Mouse (Mus musculus) forebrain, postnatal 0 days (tissue): ENCODE measurements around the gene Mfsd13b. TPM values are rescaled to one million over a fixed set of nuclear protein-coding genes. Genes with fewer than 3 reads are reported as not detected.

Source experiments
- ATAC-seq: fragments of 200-750 bp; cut with Nextera tagmentation; 2 replicates; pipeline ENCODE4 v1.8.0; 2017; ENCODE audit warnings: mild to moderate bottlenecking, moderate library complexity
- DNase-seq: peaks from one replicate; pipeline ENCODE4 v3.0.0-alpha.2; 2015
- H3K27ac ChIP-seq: fragments of 300-500 bp; sonication (generic); 2 replicates; pipeline ENCODE4 v1.5.1; 2014; ENCODE audit warnings: low read depth, mild to moderate bottlenecking, antibody characterized with exemption, low read length, moderate library complexity, mixed read lengths
- H3K27me3 ChIP-seq: fragments of 300-500 bp; sonication (generic); 2 replicates; pipeline ENCODE4 v1.6.1; 2014; ENCODE audit warnings: mild to moderate bottlenecking, low read length, mixed read lengths; ENCODE audit not compliant: insufficient read depth
- H3K36me3 ChIP-seq: fragments of 300-500 bp; sonication (generic); 2 replicates; pipeline ENCODE4 v1.6.1; 2014; ENCODE audit warnings: mild to moderate bottlenecking, moderate library complexity; ENCODE audit not compliant: insufficient read depth
- H3K4me1 ChIP-seq: fragments of 300-500 bp; sonication (generic); 2 replicates; pipeline ENCODE4 v1.6.1; 2014; ENCODE audit warnings: antibody characterized with exemption; ENCODE audit not compliant: insufficient read depth
- H3K4me2 ChIP-seq: fragments of 300-500 bp; sonication (generic); 2 replicates; pipeline ENCODE4 v1.6.1; 2014; ENCODE audit warnings: low read depth, mild to moderate bottlenecking, moderate library complexity
- H3K4me3 ChIP-seq: fragments of 300-500 bp; sonication (generic); 2 replicates; pipeline ENCODE4 v1.5.1; 2014; ENCODE audit warnings: low read depth, low read length, mixed read lengths
- H3K9ac ChIP-seq: fragments of 300-500 bp; sonication (generic); 2 replicates; pipeline ENCODE4 v1.6.1; 2014; ENCODE audit warnings: mild to moderate bottlenecking
- H3K9me3 ChIP-seq: fragments of 300-500 bp; sonication (generic); 2 replicates; pipeline ENCODE4 v1.6.1; 2016; ENCODE audit warnings: low read length
- CTCF ChIP-seq: sonication (generic); IDR thresholded peaks from 2 replicates; pipeline ENCODE4 v1.5.1; 2016; ENCODE audit warnings: antibody characterized with exemption, control low read depth, low read depth
- WGBS: fragments of 180-500 bp; shearing (Covaris S2); extraction: QIAGEN DNeasy Blood & Tissue Kit; methylation state at CpG from one replicate; pipeline ENCODE4 v1.1.7; 2014; 5-methylcytosine and 5-hydroxymethylcytosine counted together
- polyA plus RNA-seq: library from polyadenylated mRNA; unstranded; fragments of >200 nt; fragmentation: Nextera tagmentation; extraction: Ambion mirVana; gene quantifications from 2 replicates; pipeline ENCODE4 v1.2.1, GENCODE M21; 2015
- total RNA-seq: library from RNA; depleted of rRNA; stranded (reverse); fragments of >200 nt; gene quantifications from 2 replicates; pipeline ENCODE4 v1.2.3, GENCODE M21; 2014; rRNA removed

The Mfsd13b gene
- total RNA-seq: 0.48 TPM in 1 of 2 replicates, not detected in the other
- polyA plus RNA-seq: 0.21 and 0.53 TPM in 2 replicates

- Histone ChIP-seq H3K9me3 (no peaks in the 10 kb centered on the region), H3K9ac (peak within 1 kb of the TSS; percentile 61), H3K4me2 (peak within 1 kb of the TSS; percentile 94), H3K36me3 (no peaks in the 10 kb centered on the region), H3K27me3 (no peaks in the 10 kb centered on the region; the same call in 1 of the 2 replicates), H3K4me1 (peaks cover 6% of the 10 kb centered on the region; the same call in 1 of the 2 replicates), H3K27ac (no peak within 1 kb of the TSS), H3K4me3 (peak within 1 kb of the TSS; percentile 69)
- peak; percentile 99 for ATAC-seq
- TF ChIP-seq CTCF: no peak
- WGBS: under 1% methylated on average over 46 of the region's 46 CpGs
- peak; percentile 98 for DNase-seq
Observed at GRCm38 (mm10) chr7:120982200-120982841, at the start of gene Mfsd13b, which contains the start of gene Cdr2. TSS of gene Mfsd13b (plus strand) at chr7:120982509. TSS of gene Cdr2 (minus strand) at chr7:120982312.

GRCm38 (mm10) chr7:120933110-120933509 lies 49.2 kb upstream of the Mfsd13b start:
- Histone ChIP-seq H3K4me1 (no peaks in the 10 kb centered on the region), H3K36me3 (peaks cover 92% of the 10 kb centered on the region), H3K4me2 (no peak overlapping the region), H3K9me3 (no peaks in the 10 kb centered on the region), H3K4me3 (no peak overlapping the region), H3K9ac (no peak overlapping the region), H3K27me3 (no peaks in the 10 kb centered on the region), H3K27ac (no peak overlapping the region)
- ATAC-seq (no peak), DNase-seq (no peak)
- WGBS: 91% methylated on average over 7 of the region's 7 CpGs
- TF ChIP-seq CTCF: no peak

- no peak overlapping the region for H3K9ac ChIP-seq
- no peak overlapping the region for H3K4me3 ChIP-seq
- H3K27ac ChIP-seq: no peak overlapping the region
- no peak for TF ChIP-seq CTCF
- H3K27me3 ChIP-seq: no peaks in the 10 kb centered on the region
- no peak for DNase-seq
- H3K4me2 ChIP-seq: no peak overlapping the region
- H3K4me1 ChIP-seq: no peaks in the 10 kb centered on the region
- peaks cover 92% of the 10 kb centered on the region for H3K36me3 ChIP-seq
- 83% methylated on average over 5 of the region's 5 CpGs for WGBS
- no peak for ATAC-seq
- no peaks in the 10 kb centered on the region for H3K9me3 ChIP-seq
Observed at GRCm38 (mm10) chr7:120933680-120934195, 48.6 kb upstream of the Mfsd13b start.

GRCm38 (mm10) chr7:120934716-120935115 lies 47.6 kb upstream of the Mfsd13b start:
- ATAC-seq: peak; percentile 72
- H3K27ac ChIP-seq: no peak overlapping the region
- DNase-seq: peak; percentile 78
- no peaks in the 10 kb centered on the region for H3K9me3 ChIP-seq
- H3K4me2 ChIP-seq: no peak overlapping the region
- H3K4me1 ChIP-seq: no peaks in the 10 kb centered on the region
- no peaks in the 10 kb centered on the region for H3K27me3 ChIP-seq
- H3K4me3 ChIP-seq: no peak overlapping the region
- H3K36me3 ChIP-seq: peaks cover 92% of the 10 kb centered on the region
- TF ChIP-seq CTCF: peak; percentile 82
- no peak overlapping the region for H3K9ac ChIP-seq
- WGBS: 21% methylated on average over 5 of the region's 5 CpGs

GRCm38 (mm10) chr7:120936522-120936921 lies 45.8 kb upstream of the Mfsd13b start:
- WGBS: 91% methylated on average over 4 of the region's 4 CpGs
- H3K9me3 ChIP-seq: no peaks in the 10 kb centered on the region
- H3K9ac ChIP-seq: no peak overlapping the region
- H3K4me2 ChIP-seq: no peak overlapping the region
- no peak overlapping the region for H3K27ac ChIP-seq
- peaks cover 93% of the 10 kb centered on the region for H3K36me3 ChIP-seq
- TF ChIP-seq CTCF: no peak
- ATAC-seq (no peak), DNase-seq (no peak)
- no peaks in the 10 kb centered on the region for H3K4me1 ChIP-seq
- no peak overlapping the region for H3K4me3 ChIP-seq
- H3K27me3 ChIP-seq: no peaks in the 10 kb centered on the region

- no peaks in the 10 kb centered on the region for H3K4me1 ChIP-seq
- no peak overlapping the region for H3K27ac ChIP-seq
- no peaks in the 10 kb centered on the region for H3K9me3 ChIP-seq
- no peak overlapping the region for H3K4me2 ChIP-seq
- TF ChIP-seq CTCF: no peak
- 82% methylated on average over 9 of the region's 9 CpGs for WGBS
- H3K4me3 ChIP-seq: no peak overlapping the region
- DNase-seq (no peak), ATAC-seq (no peak)
- H3K27me3 ChIP-seq: no peaks in the 10 kb centered on the region
- H3K9ac ChIP-seq: no peak overlapping the region
- peaks cover 92% of the 10 kb centered on the region for H3K36me3 ChIP-seq
Observed at GRCm38 (mm10) chr7:120938206-120938605, 44.1 kb upstream of the Mfsd13b start.

- DNase-seq: no peak
- H3K36me3 ChIP-seq: peaks cover 92% of the 10 kb centered on the region
- TF ChIP-seq CTCF: no peak
- H3K4me1 ChIP-seq: no peaks in the 10 kb centered on the region
- H3K27me3 ChIP-seq: no peaks in the 10 kb centered on the region
- WGBS: 93% methylated on average over 12 of the region's 12 CpGs
- H3K4me3 ChIP-seq: no peak overlapping the region
- H3K27ac ChIP-seq: no peak overlapping the region
- no peaks in the 10 kb centered on the region for H3K9me3 ChIP-seq
- no peak for ATAC-seq
- H3K9ac ChIP-seq: no peak overlapping the region
- H3K4me2 ChIP-seq: no peak overlapping the region
Observed at GRCm38 (mm10) chr7:120940343-120940742, 42.0 kb upstream of the Mfsd13b start.
